Mouse (Mus musculus) ES-Bruce4 (cell line): ENCODE measurements around the gene Rpl22.

Experiments
- CTCF ChIP-seq: IDR thresholded peaks from one replicate; pipeline ENCODE4 v1.8.1; 2011; ENCODE audit warnings: low read depth, low read length
- EP300 ChIP-seq: IDR thresholded peaks from 2 replicates; pipeline ENCODE4 v1.6.1; 2011; ENCODE audit warnings: low read depth, low read length; ENCODE audit not compliant: insufficient read depth
- POLR2A ChIP-seq: IDR thresholded peaks from one replicate; pipeline ENCODE4 v1.8.1; 2011; ENCODE audit warnings: low read length; ENCODE audit not compliant: insufficient read depth

- TF ChIP-seq EP300 (0 out of 2 replicates have a peak, but pooled peaks have one; percentile 13), CTCF (no peak), POLR2A (no peak)
Observed at GRCm38 (mm10) chr4:152345120-152345889, 19.8 kb downstream of the Rpl22 start.
